Mouse (Mus musculus) erythroid progenitor cell, adult 5-6 weeks (primary cell): Measurements from ENCODE around the gene Ubr7. TPM values are rescaled to one million over a fixed set of nuclear protein-coding genes. Genes with fewer than 3 reads are reported as not detected.

ENCODE experiments used
- ATAC-seq: replicated peaks from 2 replicates; pipeline ENCODE4 v1.8.0; 2016; ENCODE audit warnings: moderate number of reproducible peaks, mild to moderate bottlenecking, moderate TSS enrichment, inconsistent platforms; ENCODE audit not compliant: poor library complexity, low FRiP score, severe bottlenecking
- total RNA-seq, 2 experiments: library from RNA; stranded (forward) in 1 of 2; stranded (reverse) in 1 of 2; fragments of 150-400 nt in 1 of 2; fragments of 186-747, 209-891 nt in 1 of 2; gene quantifications; 2 replicates each; pipeline versions ENCODE4 v1.2.3 to v1.2.4; 2015 to 2017; ENCODE audit warnings: low replicate concordance in 2 of 2

The Ubr7 gene
- total RNA-seq (2015; ENCODE audit: low replicate concordance), result 15.5 and 16.6 TPM in 2 replicates
- total RNA-seq (2017; ENCODE audit: low replicate concordance), result 13.8 and 24.4 TPM in 2 replicates

DNA sequence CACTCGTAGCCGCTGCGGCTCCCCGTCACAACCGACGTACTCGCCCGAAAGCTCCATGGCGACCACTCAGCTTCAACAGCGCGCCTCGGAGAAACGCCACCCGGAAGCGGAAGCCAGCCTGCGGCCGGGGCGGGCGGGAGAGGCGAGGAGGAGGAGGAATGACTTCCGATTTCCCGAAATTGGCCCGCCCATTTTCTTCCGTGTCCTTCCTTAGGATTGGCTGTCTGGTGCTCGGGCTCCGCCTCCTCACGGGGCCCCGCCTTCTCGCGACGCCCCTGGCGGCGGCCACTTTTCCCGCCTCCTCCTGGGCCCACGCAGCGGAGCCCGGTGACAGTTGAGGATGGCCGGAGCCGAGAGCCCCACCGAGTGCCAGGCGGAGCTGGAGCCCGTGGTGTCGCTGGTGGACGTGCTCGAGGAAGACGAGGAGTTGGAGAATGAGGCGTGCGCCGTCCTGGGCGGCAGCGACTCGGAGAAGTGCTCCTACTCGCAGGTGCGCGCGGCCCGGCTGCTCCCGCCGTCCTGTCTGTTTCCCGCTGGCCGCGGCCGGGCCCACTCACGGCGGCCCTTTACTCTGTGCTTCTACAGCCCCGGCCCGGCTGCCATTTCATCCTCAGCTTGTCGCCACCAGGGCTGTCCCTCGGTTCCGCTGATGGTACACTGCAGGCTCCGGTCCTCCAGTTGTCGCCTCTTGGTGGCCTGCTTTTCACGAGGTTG, at the start of gene Ubr7, which contains the start of the genes Gm28051 and Gon7:
Gene Ubr7 (plus strand): TSS at position 279 of the 714 bp plus-strand sequence.
Gene Gm28051 (minus strand): TSS at position 77 of the 714 bp plus-strand sequence.
Gene Gon7 (minus strand): TSS at position 115 of the 714 bp plus-strand sequence.
- ATAC-seq, result peak; percentile 98

DNA sequence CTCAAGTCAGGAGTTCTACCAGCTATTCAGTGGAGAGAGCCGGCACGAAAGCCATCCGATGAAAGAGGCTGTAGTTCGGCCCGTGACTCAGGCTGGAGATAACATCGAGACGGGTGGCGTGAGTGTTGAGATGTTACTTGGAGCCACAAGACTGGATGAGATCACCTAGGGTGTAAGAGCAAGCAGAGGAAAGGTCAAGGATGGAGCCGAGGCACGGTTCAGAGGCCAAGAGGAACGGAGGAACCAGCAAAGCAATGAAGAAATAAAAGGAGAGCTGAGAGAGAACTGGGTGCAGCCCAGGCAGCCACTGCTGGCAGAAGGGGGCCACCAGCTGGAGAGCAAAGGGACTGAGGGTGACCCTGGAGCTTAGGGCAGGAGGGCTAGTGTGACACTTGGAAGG, 49.5 kb upstream of the Ubr7 start:
- ATAC-seq, result no peak

DNA sequence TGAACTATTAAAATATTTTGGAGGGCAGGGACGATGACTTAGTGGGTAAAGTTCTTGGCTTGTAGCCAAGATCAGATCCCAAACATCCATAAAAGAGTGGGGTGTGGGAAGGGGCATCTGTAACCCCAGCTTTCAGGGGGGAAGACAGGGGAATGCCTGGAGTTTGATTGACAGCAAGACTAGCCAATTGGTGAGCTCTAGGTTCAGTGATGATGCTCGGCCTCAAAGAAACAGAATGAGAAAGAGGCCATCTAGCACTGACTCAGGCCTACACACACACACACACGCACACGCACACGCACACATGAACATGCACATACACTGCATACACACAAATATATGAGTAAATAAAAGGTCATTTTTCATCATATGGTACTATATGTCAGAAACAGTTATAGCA, 47.9 kb upstream of the Ubr7 start:
- ATAC-seq, result no peak

DNA sequence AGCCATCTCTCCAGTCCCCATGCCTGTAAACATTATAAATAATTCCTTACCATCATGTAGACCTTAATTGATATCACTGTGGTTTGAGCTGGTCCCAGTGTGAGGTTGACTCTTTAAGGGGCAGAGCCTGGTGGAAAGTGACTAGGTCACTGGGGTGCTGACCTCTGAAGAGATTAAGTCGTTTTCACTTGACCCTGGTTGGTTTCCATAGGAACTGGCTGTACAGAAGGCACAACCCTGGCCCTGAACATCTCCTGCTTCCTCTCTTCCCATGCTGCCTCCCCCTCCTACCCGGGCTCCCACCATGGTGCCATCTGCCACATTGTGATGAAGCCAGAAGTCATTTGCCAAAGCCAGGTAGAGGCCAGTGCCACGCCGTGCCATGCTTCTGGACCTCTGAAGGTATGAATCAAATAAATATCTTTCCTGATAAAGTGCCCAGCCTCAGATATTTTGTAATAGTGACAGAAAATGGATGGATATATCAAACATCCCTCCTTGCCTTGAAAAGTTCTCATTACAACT, 46.9 kb upstream of the Ubr7 start:
- ATAC-seq, result no peak

DNA sequence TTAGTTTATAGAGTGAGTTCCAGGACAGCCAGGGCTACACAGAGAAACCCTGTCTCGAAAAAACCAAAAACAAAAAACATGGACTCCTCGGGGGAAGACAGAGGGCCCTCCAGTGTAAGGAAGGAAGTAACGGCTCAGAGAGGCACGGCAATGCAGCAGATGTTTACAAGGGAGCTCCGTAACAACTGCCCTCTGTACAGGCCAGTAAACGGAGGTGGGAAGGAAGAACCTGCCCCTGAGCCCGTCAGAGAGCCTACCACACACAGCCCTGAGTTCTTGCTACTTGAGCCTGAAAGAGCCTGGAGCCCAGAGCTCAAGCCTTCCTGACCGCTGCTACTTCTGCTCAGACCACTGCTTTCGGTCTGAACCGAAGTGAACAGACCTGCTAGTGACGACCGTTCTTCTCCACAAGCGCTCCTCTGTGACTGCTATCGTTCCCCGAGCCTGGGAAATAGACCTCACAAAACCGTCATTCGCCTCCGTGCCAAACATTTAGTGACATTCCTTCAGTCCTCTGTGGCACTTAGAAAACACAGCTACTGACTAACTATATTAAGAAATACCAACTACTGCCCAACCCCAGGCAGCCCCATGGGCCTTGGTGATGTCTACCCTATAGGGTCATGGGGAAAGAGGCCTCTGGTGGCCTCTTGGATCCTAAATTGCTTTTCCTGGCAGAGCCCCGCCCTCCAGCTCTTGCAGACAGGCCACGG, 44.5 kb upstream of the Ubr7 start:
- ATAC-seq, result no peak

DNA sequence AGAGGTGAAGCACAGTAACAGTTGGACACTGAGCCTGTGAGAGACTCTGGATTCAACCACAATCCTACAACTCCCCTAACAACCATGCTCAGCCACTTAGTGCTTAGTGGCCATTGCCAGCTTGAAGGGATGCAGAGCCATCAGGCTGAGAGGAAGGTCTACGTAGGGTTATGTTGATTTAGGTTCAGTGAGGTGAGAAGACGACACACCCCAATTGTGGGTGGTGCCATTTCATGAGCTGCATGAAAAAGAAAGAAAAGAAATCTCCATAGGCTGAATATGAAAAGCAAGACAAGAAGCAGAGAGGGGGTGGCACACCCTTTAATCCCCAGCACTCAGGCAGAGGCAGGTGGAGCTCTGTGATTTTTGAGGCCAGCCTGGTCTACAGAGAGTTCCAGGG, 43.7 kb upstream of the Ubr7 start:
- no peak for ATAC-seq

DNA sequence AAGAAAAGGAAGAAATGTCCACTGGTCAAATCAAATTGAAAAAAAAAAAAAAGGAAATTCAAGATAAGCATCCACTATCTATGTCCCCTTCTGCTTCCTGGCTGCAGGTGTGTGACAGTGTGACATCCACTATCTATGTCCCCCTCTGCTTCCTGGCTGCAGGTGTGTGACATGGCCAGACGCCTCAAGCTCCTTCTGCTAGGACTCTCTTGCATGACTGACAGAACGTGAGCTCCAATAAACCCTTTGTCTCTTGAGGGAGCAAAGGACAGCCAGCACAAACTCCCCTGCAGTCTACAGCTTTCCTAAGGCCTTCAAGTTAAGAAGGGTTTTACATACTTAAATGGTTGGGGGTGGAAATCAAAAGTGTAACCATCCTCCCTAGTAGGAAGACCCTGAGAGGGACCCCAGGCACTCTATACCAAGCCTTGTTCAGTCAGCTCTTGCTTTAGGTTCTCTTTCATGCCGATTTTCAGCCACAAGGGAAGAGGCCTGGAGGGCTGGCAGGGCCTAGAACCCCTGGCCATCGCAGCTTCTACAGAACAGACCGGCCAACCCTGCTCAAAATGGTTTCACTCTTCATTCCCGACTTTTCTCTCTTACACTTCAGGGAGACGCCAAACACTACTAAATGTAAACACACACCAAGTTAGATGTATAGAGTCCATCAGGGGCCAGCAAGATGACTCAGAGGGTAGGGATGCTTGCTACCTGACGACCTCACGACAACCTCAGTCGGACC, 42.9 kb upstream of the Ubr7 start:
- no peak for ATAC-seq

DNA sequence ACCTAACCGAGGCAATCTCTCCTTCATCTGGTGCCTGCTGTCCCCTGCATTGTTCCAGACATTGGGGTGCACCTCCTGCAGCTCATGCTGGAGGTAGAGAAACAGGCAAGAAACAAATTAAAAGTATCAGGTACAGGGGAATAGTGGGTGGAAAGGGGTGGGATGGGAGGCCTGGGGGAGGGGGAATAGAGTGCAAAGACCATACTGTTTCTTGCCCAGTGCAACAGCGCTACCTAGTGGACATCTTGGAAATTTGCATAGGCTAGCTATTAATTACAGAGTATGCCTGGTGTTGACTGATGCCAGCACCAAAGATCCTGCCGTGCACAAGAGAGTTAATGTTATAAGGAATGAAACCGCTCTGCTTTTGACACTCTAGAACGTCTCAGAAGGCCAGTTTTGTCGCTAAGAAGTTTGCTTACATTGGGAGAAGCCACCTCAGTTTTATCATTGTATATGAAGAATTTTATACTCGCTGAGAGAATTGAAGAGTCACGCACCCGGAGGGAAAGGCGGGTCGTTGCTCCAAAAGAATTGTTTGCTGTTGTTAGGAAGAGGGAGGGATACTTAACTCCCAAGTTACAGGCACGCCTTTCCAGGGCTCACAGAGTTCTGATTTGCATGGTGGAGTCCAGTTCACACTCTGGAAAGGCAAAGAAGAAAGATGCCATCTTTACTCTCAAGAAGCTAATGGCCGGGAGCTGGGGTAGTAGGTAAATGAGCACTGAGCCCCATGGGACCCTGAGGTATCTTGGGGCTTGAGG, 38.0 kb upstream of the Ubr7 start:
- no peak for ATAC-seq

DNA sequence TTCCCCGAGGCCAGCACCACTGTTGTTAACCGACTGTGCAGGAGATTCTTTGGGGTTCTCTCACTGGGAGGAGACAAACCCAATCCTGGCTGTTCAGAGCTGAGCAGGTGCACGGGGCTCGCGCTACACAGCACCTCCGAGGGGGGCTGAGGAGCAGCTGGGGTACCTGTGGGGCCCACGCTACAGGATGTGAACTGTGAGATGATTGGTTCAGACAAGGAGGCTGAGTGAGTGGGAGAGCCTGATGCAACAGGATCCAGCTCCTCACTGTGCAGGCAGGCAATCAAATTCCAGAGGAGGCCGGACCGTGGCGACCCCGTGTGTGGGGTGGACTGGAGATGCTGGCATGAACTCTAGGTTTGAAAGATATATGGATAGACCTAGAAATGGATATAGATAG, 35.3 kb upstream of the Ubr7 start:
- no peak for ATAC-seq

DNA sequence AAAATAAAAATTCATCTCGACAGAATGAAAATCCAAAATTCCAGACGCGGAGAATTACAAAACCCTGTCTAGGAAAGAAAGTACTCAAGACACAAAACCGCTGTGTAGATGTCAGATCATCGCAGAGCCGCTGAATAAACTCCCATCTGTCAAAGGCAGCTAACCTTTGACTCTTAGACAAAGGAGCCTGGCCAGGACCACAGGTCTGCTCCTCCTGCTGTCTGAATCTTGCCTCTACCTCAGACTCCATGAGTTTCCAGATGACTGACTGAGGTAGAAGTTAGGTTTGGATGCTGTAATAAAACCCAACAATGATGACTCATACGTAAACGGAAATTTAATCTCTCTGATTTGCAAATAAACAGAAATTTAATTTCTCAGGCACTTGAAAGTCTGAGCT, 34.8 kb upstream of the Ubr7 start:
- ATAC-seq, result no peak

DNA sequence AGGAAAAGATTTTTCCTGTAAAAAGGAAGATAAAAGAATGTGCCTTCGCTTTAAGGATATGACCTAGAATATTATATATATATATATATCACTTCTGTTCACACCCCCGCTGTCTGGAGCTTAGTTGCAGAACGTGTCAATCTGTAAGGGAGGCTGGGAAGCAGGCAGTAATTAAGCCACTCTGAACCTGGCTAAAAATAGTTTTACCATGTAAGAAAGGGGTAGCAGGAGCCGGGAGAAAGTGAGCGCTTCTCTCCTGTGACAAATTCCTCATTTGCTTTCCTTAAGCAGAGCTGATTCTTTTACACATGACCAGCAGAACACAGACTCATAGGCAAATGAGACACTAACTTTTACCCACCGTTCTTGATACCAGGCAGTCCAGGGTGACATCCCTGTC, 33.9 kb upstream of the Ubr7 start:
- ATAC-seq, result no peak

DNA sequence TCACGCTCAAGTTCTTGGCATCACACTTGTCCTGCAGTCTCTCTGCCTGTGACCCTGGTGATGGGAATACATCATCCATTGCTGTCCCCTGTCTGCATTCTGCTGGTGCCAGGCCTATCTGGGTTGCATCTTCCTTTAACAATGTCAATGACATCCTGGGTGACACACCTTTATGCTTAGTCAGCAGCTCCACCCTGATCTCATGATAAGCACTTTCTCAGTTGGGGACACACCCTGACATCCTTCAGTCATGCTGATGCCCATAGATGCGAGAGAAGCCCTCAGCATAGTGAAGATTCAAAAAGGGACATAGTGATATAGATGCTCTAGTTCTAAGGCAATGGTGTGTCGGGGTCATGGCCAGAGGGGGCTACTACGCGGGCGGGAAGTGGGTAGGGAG, 32.6 kb upstream of the Ubr7 start:
- no peak for ATAC-seq

DNA sequence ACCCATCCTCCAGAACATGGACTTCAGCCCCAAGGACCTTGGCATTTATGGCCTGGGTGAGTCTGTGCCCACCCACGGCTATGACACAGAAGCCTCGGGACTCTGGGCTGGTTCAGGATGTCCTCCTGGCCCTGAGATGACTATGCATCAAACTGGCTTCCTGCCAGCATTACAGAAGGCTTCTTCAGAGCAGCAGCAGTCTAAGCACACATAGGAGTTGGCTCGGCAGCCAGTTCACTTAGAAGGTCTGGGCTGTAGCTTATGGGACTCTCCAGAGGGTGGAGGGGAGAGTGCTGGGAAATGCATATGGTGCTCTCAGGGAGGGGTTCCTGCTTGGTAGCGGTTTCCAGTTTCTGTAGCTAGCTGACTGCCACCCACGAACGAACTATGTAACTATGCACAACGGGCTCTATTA, 32.0 kb upstream of the Ubr7 start:
- ATAC-seq, result no peak

DNA sequence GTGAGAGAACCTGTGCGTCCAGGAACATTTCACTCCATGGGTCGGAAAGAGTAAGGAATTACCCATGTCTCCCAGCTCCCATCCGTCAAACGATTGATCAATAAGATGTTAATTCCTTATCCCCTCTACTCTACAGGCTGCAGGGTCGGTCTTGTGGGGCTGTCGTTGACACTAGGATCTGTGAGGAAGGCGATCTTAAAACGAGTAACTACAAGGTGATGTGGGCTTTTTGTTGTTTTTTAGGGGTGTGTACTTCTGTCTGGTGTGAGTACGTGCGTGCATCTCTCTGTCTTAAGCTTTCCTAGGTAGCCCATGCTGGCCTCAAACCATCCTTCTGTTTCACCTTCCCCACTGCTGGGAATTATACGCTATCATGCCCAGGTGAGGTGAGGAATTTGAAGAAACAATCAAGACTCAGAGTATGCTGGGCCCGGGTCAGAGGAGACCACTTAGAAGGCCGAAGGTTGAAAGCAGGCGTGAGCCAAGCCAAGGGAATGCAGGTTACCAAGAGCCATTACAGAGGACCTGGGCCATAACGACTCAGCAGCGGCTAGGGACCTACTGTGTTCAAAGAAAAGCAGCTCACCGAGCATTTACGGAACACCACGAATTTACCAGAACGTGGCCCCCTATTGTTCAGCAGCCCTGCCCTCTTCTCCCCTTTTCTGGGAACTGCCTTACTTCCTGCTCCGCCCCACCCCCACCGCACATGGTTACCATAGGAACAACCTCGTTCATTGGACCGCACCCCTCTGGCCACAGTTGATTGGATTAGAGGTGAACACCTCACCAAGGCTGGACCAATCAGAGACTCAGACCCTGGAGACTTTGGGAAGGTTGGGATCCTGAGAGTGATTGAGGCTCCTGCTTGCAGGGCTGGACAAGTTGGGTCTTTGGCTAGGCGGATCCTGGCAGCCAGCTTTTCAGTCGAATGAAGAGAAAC, 27.6 kb upstream of the Ubr7 start:
- ATAC-seq, result peak; percentile 65

DNA sequence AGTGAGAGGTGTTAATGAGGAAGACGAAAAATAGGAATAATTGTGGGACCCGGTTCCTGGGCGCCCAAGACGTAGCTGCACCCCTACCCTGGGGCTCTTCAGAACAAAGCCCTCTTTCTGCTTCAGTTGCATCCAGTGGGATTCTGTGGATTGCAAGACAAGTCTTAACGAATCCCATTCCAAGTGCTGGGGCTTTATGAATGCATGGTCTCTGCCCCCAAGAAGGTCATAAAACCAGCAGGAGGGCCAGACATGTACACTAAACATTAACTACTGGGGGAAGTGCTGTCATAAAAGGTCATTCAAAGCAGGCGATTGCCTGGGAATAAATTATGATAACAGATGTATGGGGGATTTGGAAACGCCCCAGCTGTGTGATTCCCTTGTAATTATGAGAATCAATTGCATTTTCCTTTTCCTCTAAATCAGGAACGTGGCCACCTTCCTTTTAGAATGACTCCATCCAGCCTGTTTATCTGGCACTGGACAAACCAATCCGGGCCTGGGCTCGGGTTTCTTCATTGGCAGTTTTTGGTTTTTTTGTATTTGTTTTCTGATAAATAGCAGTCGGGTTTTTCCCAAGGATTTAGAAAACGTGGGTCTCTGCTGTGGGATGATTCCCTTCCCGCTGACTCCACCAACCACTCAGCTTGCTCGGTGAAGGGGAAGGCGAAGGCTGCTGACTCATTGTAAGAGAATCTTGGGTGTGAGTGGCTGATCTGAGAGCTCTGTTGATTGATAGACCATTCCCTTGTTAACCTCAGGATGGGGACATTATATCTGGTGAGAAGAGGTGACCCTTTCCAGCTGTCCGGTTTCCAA, 26.8 kb upstream of the Ubr7 start:
- ATAC-seq, result no peak

DNA sequence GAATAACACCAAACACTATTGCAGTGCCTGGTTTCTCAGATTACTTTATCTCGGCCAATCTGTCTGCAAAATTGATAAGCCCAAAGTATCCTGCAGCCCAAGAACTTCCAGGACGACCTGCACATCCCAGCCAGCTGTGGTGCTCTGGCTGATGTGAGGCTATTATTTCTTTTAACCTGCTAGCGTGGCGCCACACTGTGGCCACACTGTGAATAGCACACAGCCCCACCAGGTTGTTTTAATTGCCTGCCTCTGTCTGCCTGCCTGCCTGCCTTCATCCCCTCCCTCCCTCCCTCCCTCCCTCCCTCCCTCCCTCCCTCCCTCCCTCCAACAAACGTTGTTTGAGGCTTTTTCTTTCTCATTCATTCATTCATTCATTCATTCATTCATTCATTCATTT, 24.4 kb upstream of the Ubr7 start:
- ATAC-seq, result peak; percentile 70; the same call in 1 of the 2 replicates

DNA sequence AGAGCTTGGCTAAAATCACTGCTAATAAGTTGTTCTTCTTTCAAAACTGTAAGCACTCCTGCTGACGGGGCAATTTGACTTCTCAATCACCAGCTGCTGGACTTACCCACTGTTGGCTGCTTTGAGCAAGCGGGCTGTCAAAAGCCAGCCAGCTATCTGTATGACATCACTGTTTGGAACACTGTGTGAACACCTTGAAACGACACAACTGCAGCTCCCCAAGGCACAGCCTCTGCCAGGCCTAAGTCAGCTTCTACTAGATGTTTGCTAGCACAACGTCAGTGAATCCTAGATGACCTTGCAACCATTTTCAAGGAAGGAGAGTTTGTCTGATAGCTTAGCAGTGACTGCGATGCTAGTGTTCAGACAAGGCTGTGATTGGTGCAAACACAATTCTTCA, 18.7 kb upstream of the Ubr7 start:
- ATAC-seq, result no peak

DNA sequence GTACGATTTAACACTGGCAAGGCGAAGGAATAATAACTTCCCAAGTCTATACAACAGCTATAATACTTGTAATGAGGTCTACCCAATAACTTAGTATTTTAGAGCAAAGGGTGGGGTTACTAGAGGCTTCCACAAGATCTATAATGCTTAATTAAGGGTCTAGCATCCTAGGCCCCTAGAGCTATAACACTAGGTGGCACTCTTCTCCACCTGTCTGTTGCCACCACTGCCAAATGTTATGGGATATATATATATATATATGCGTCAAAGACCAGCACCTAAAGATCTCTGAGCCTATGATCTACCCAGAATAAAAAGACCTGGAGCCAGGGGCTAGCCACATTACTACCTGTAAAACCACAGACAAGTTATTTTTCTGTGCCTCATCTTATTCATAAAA, 17.5 kb upstream of the Ubr7 start:
- no peak for ATAC-seq
